Mouse (Mus musculus): ENCODE measurements around the gene Gpr83. TPM values are rescaled to one million over a fixed set of nuclear protein-coding genes. Genes with fewer than 3 reads are reported as not detected.
A peak's percentile ranks its signal among the peaks of the same experiment; 100 is the strongest.

The Gpr83 gene
- total RNA-seq, 2 experiments from 2014 or later = not detected

- intact Hi-C loops (cut with DNase I; ENCODE audit: low total_unique reads) = no loop called here
- DNase-seq = no peak
Measured at GRCm38 (mm10) chr9:14901757-14902156, 41.7 kb downstream of the Gpr83 start.

GRCm38 (mm10) chr9:14902416-14902815, 42.4 kb downstream of the Gpr83 start:
- DNase-seq = no peak
- intact Hi-C loops (cut with DNase I; ENCODE audit: low total_unique reads) = no loop called here

DNA sequence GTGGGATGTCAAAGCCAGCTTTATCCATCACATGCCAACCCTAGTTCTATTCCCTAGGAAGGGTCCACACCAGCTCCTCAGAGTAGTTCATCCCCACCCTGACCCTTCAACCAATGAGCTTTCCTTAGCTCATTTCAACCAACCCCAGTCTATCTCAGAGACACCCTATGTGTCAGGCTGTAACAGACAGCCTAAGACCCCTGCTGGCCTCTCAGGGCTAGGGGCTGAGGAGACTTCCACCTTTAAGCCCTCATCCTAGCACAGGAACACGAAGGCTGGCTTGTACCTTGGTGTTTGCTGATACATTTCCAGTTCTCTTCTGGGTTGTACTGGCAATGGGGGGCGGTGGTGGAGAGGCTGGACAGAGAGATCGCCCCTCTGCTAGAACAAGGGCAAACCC, 43.0 kb downstream of the Gpr83 start:
- DNase-seq = no peak
- intact Hi-C loops (cut with DNase I; ENCODE audit: low total_unique reads) = no loop called here

- intact Hi-C loops (cut with DNase I; ENCODE audit: low total_unique reads) = no loop called here
- DNase-seq = peak; percentile 26
Measured at GRCm38 (mm10) chr9:14903581-14904378, 43.8 kb downstream of the Gpr83 start, which contains the start of gene Izumo1r. Gene Izumo1r (minus strand): TSS chr9:14903949.

- no peak for DNase-seq
- intact Hi-C loops (cut with DNase I; ENCODE audit: low total_unique reads) = no loop called here
Measured at GRCm38 (mm10) chr9:14904741-14905475, 44.9 kb downstream of the Gpr83 start.

DNA sequence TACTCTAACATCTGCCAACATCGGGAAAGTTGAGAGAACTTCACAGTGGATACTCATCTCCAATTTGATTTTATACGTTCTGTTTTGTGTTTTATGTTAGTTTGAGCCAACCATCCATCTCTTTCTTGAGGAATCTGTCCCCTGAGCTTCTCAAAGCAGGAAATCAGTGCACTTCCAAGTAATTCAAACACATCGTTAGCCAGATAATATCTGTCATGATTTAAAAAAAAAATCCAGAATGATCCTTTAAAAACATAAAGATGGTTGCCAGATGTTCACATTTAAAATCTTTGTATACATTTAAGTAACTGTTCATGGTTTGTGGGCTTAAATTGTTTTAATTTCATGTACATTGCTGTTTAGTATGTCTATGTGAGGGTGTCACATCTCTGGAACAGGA, 45.9 kb downstream of the Gpr83 start:
- intact Hi-C loops (cut with DNase I; ENCODE audit: low total_unique reads) = no loop called here
- no peak for DNase-seq

GRCm38 (mm10) chr9:14907816-14908415, 47.9 kb downstream of the Gpr83 start:
- intact Hi-C loops (cut with DNase I; ENCODE audit: low total_unique reads) = no loop called here

GRCm38 (mm10) chr9:14909981-14910380, 50.0 kb downstream of the Gpr83 start:
- DNase-seq = no peak
- intact Hi-C loops (cut with DNase I; ENCODE audit: low total_unique reads) = no loop called here

More at GRCm38 (mm10) chr9:14907816-14908415, 47.9 kb downstream of the Gpr83 start:
- no peak for DNase-seq

DNA sequence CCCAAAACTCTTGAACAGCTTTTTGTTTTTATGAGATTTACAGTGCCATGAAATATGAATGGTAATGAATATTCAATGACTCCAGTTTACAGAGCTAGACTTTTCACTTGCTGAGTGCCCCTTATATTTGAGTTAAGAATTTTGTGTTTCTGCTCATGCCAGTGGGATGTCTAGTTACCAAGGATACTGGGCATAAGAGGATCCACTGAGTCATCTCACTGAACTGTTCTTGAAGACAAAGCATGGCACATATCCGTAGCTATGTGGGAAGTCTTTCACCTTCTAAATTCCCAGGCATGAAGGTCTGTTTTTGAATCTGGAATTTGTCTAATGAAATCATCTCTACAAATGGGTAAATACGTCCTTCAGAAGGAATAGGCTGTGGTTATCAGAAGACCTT, 52.0 kb downstream of the Gpr83 start:
- intact Hi-C loops (cut with DNase I; ENCODE audit: low total_unique reads) = no loop called here
- DNase-seq = no peak

DNA sequence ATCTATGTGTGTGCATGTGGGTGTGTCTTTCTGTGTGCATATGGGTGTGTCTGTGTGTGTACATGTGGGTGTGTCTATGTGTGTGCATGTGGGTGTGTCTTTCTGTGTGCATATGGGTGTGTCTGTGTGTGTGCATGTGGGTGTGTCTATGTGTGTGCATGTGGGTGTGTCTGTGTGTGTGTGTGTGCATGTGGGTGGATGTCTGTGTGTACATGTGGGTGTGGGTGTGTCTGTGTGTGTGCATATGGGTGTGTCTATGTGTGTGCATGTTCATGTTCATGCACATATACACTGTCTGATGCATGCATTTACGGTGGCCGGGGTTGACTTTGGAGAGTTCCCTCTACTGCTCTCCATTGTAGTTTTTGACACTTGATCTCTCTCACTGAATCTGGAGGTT, 57.7 kb downstream of the Gpr83 start:
- intact Hi-C loops (cut with DNase I; ENCODE audit: low total_unique reads) = no loop called here
- DNase-seq = no peak

GRCm38 (mm10) chr9:14918825-14919668, 59.0 kb downstream of the Gpr83 start:
- intact Hi-C loops (cut with DNase I; ENCODE audit: low total_unique reads) = no loop called here
- no peak for DNase-seq

Other genes with a start within 250 kb of the Gpr83 start
- gene Amotl1, start 215.2 kb upstream of the Gpr83 start, total RNA-seq (2021) = 100 to 1,000 TPM; 264 to 270 TPM
- under 1 TPM in 1 of 2 experiments, not detected in 1; 0.10 TPM for gene Piwil4, start 119.5 kb upstream of the Gpr83 start, total RNA-seq (2021)
- gene Fut4, start 107.8 kb upstream of the Gpr83 start, total RNA-seq (2021) = under 1 TPM; 0.53 to 0.66 TPM
- gene 1700012B09Rik, start 89.2 kb upstream of the Gpr83 start, total RNA-seq (2021) = not detected
- 1 to 10 TPM; 8.4 to 9.2 TPM for gene Mre11a, start 75.6 kb upstream of the Gpr83 start, total RNA-seq (2021)
- 1 to 10 TPM; 6.3 to 7.5 TPM for gene Ankrd49, start 75.4 kb upstream of the Gpr83 start, total RNA-seq (2021)
- gene Izumo1r, start 43.7 kb downstream of the Gpr83 start, total RNA-seq (2021) = not detected
- 10 to 100 TPM; 18.6 to 43.0 TPM for gene Panx1, start 185.3 kb downstream of the Gpr83 start, total RNA-seq (2021)

Measured in gastrocnemius, postnatal 14 days (tissue).